In the genomic region with DNA sequence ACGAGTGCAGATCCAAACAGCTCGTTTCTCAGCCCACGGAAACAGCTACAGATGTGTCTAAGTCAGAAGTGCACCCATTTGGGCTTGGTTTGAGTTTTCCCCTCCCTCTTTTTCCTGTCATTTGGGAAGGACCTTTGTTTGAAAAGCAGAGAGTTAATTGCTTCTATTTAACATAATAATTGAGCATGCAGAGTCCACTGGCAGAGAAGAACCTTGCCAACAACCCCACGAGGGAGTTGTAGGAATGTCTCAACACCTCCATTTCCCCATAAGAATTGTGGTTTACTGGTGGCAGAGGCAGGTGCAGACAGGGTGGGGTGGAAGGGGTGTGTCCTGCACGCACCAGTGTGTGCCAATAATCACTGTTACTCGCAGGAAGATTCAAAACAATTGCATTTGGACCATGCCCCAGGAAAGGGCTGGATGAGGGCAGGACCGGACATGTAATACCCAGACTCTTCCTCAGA, we compare ENCODE assay signal across 18 mouse cellular contexts.
A peak's percentile ranks its signal among the peaks of the same experiment; 100 is the strongest.
DNase-seq lines count a peak whose midpoint lies in the region; ATAC-seq and TF ChIP-seq lines count a peak whose summit lies in the region.
"Had no signal": no experiment of that assay in that cellular context is flagged by ENCODE, and none has a peak within 500 bp of the region (broad histone marks: within the 10 kb centered on the region; RNA-seq: fewer than 3 reads in every experiment).

No protein-coding gene starts in this region.

- peak; percentile 78 for ATAC-seq in hindbrain, embryonic 13.5 days (ENCODE audit: low FRiP score)
- ATAC-seq in midbrain, embryonic 14.5 days (ENCODE audit: low FRiP score, low TSS enrichment): peak; percentile 60
- ATAC-seq: activated CD4-positive, CD25-positive, alpha-beta regulatory T cell, adult 4 months had no signal

- in situ Hi-C loops in ES-E14 (cut with MboI; ENCODE audit: low sequenced_read_pairs in 2 of 2, unreplicated experiment in 2 of 2): no loop called here

- H3K27me3 ChIP-seq in hindbrain, embryonic 13.5 days: no peaks in the 10 kb centered on the region
- no peaks in the 10 kb centered on the region for H3K27me3 ChIP-seq in midbrain, embryonic 14.5 days (ENCODE audit: control insufficient read depth, insufficient read depth, low read length)
- H3K27me3 ChIP-seq: CH12.LX; embryonic facial prominence, embryonic 15.5 days had no signal

- H3K9me3 ChIP-seq in ES-E14 (ENCODE audit: control insufficient read depth, insufficient read depth, low read depth, low read length): no peaks in the 10 kb centered on the region
- peaks cover 4% of the 10 kb centered on the region; the same call in 1 of the 2 replicates for H3K9me3 ChIP-seq in hindbrain, embryonic 13.5 days
- H3K9me3 ChIP-seq in midbrain, embryonic 14.5 days (ENCODE audit: control insufficient read depth, low read length): no peaks in the 10 kb centered on the region
- H3K9me3 ChIP-seq: embryonic facial prominence, embryonic 15.5 days; limb, embryonic 10.5 days had no signal

- 0 out of 4 replicates have a peak overlapping the region, but pooled peaks of 1 of the 2 experiments have one; percentile 2 for H3K4me3 ChIP-seq in ES-E14 (ENCODE audit: insufficient read depth in 1 of 2, low read depth in 1 of 2, low read length in 2 of 2, poor library complexity in 1 of 2, severe bottlenecking in 1 of 2)
- no peak overlapping the region for H3K4me3 ChIP-seq in hindbrain, embryonic 13.5 days
- no peak overlapping the region for H3K4me3 ChIP-seq in midbrain, embryonic 14.5 days (replicated peaks; ENCODE audit: low read depth, low read length)
- no peak overlapping the region for H3K4me3 ChIP-seq in gastrocnemius, adult 2 months
- H3K4me3 ChIP-seq: embryonic facial prominence, embryonic 15.5 days; limb, embryonic 10.5 days; myocyte had no signal

- no peak for TF ChIP-seq CTCF in gastrocnemius, adult 2 months (IDR thresholded peaks at IDR 0.05)

- no peaks in the 10 kb centered on the region for H3K36me3 ChIP-seq in ES-E14 (ENCODE audit: control insufficient read depth, insufficient read depth, low read length, poor library complexity, severe bottlenecking)
- H3K36me3 ChIP-seq in hindbrain, embryonic 13.5 days: no peaks in the 10 kb centered on the region
- H3K36me3 ChIP-seq in midbrain, embryonic 14.5 days (ENCODE audit: control insufficient read depth, insufficient read depth, low read length): no peaks in the 10 kb centered on the region
- H3K36me3 ChIP-seq: embryonic facial prominence, embryonic 15.5 days; limb, embryonic 10.5 days had no signal

- H3K4me1 ChIP-seq in ES-E14 (ENCODE audit: control insufficient read depth in 2 of 2, insufficient read depth in 2 of 2, low read length in 2 of 2, poor library complexity in 1 of 2): peaks cover 3 to 9% of the 10 kb centered on the region in 2 experiments; a peak in 3 of 4 replicates
- peaks cover 15% of the 10 kb centered on the region for H3K4me1 ChIP-seq in hindbrain, embryonic 13.5 days (replicated peaks)
- H3K4me1 ChIP-seq in midbrain, embryonic 14.5 days (ENCODE audit: control insufficient read depth, insufficient read depth, low read length): peaks cover 8% of the 10 kb centered on the region
- H3K4me1 ChIP-seq: limb, embryonic 10.5 days had no signal

- peak overlapping the region; percentile 35 for H3K4me2 ChIP-seq in hindbrain, embryonic 13.5 days
- H3K4me2 ChIP-seq in midbrain, embryonic 14.5 days (ENCODE audit: low read length): peak overlapping the region; percentile 37; the same call in 1 of the 2 replicates
- H3K4me2 ChIP-seq: embryonic facial prominence, embryonic 15.5 days had no signal

- DNase-seq in ES-E14 (ENCODE audit: low read depth, low spot score): peak; percentile 49
- peak; percentile 23 for DNase-seq in fat pad, adult 2 months (ENCODE audit: extremely low read depth, low read depth, low spot score)
- DNase-seq in midbrain, embryonic 14.5 days: no peak
- no peak for DNase-seq in kidney, postnatal 14 days
- no peak for DNase-seq in gastrocnemius, adult 2 months
- DNase-seq in T-cell, adult 2 months (ENCODE audit: low spot score): no peak
- DNase-seq in spleen, postnatal 14 days (ENCODE audit: low spot score in 2 of 2): no peak
- DNase-seq: heart, postnatal 4 days; kidney, adult 9 months; lung, postnatal 36 days; thymus, adult 18-20 months had no signal

- intact Hi-C loops in gastrocnemius, adult 2 months (cut with DNase I): no loop called here

- 23% methylated on average over 7 of the region's 7 CpGs for WGBS in hindbrain, embryonic 13.5 days
- 16% methylated on average over 7 of the region's 7 CpGs for WGBS in midbrain, embryonic 14.5 days

- no peak overlapping the region for H3K27ac ChIP-seq in ES-E14 (ENCODE audit: insufficient read depth, low read depth, low read length, poor library complexity, severe bottlenecking)
- peak overlapping the region; percentile 69 for H3K27ac ChIP-seq in hindbrain, embryonic 13.5 days
- peak overlapping the region; percentile 21 for H3K27ac ChIP-seq in midbrain, embryonic 14.5 days (replicated peaks; ENCODE audit: low read depth, low read length)
- no peak overlapping the region for H3K27ac ChIP-seq in gastrocnemius, adult 2 months
- H3K27ac ChIP-seq: embryonic facial prominence, embryonic 15.5 days; limb, embryonic 10.5 days; liver, embryonic 14.5 days had no signal

- H3K9ac ChIP-seq in ES-E14 (ENCODE audit: insufficient read depth, low read depth, low read length, poor library complexity, severe bottlenecking): no peak overlapping the region
- H3K9ac ChIP-seq in hindbrain, embryonic 13.5 days: no peak overlapping the region
- no peak overlapping the region for H3K9ac ChIP-seq in midbrain, embryonic 14.5 days (replicated peaks; ENCODE audit: low read length)
- H3K9ac ChIP-seq: embryonic facial prominence, embryonic 15.5 days; liver, embryonic 14.5 days had no signal

TF ChIP-seq in ES-E14, 5 proteins besides CTCF, POLR2A, EP300 and RAD21:
- TF ChIP-seq ZC3H11A (IDR thresholded peaks at IDR 0.05; ENCODE audit: borderline replicate concordance, low read depth, low read length): no peak
- no peak for TF ChIP-seq HCFC1 (IDR thresholded peaks at IDR 0.05; ENCODE audit: borderline replicate concordance, insufficient read depth, low read length)
- TF ChIP-seq CHD2 (IDR thresholded peaks at IDR 0.05; ENCODE audit: low read depth, low read length): no peak
- TF ChIP-seq ZNF384 (IDR thresholded peaks at IDR 0.05; ENCODE audit: low read depth, low read length): no peak
- no peak for TF ChIP-seq MAFK (IDR thresholded peaks at IDR 0.05; ENCODE audit: insufficient read depth, low read depth, low read length)
TF ChIP-seq in ES-E14: peak in this region for 0.

Comparison
In these comparisons a context has a peak if more than half of its experiments do, and no peak if none do; other contexts are left out.
1. DNase-seq: peak in ES-E14 (single experiment) and fat pad, adult 2 months (single experiment); none in midbrain, embryonic 14.5 days (single experiment), kidney, postnatal 14 days (single experiment), gastrocnemius, adult 2 months (single experiment), T-cell, adult 2 months (single experiment) and spleen, postnatal 14 days (0 of 2).
2. H3K27ac ChIP-seq: peak in hindbrain, embryonic 13.5 days (single experiment) and midbrain, embryonic 14.5 days (single experiment); none in ES-E14 (single experiment) and gastrocnemius, adult 2 months (single experiment).